Mouse (Mus musculus): ENCODE results near the gene Zscan20.
A peak's percentile ranks its signal among the peaks of the same experiment; 100 is the strongest.

Zscan20 gene

GRCm38 (mm10) chr4:128609925-128610402 is at the start of gene Zscan20:
TSS of gene Zscan20 (minus strand) at chr4:128610098.
- ATAC-seq (ENCODE audit: low TSS enrichment) = peak; percentile 94

GRCm38 (mm10) chr4:128655446-128655845 is 45.5 kb upstream of the Zscan20 start:
- no peak for ATAC-seq (ENCODE audit: low TSS enrichment)

GRCm38 (mm10) chr4:128654505-128655381 is 44.8 kb upstream of the Zscan20 start, which contains the start of gene Phc2:
TSS of gene Phc2 (plus strand) at chr4:128654702.
- peak; percentile 94 for ATAC-seq (ENCODE audit: low TSS enrichment)

GRCm38 (mm10) chr4:128652584-128653298 is 42.8 kb upstream of the Zscan20 start:
- no peak for ATAC-seq (ENCODE audit: low TSS enrichment)

- no peak for ATAC-seq (ENCODE audit: low TSS enrichment)
Measured at GRCm38 (mm10) chr4:128651530-128651929, 41.6 kb upstream of the Zscan20 start.

GRCm38 (mm10) chr4:128648567-128649255 is 38.8 kb upstream of the Zscan20 start:
- ATAC-seq (ENCODE audit: low TSS enrichment) = no peak

- no peak for ATAC-seq (ENCODE audit: low TSS enrichment)
Measured at GRCm38 (mm10) chr4:128646762-128647161, 36.9 kb upstream of the Zscan20 start.

- no peak for ATAC-seq (ENCODE audit: low TSS enrichment)
Measured at GRCm38 (mm10) chr4:128645896-128646295, 36.0 kb upstream of the Zscan20 start.

- no peak for ATAC-seq (ENCODE audit: low TSS enrichment)
Measured at GRCm38 (mm10) chr4:128641766-128642717, 32.1 kb upstream of the Zscan20 start.

GRCm38 (mm10) chr4:128638265-128638923 is 28.5 kb upstream of the Zscan20 start:
- no peak for ATAC-seq (ENCODE audit: low TSS enrichment)

GRCm38 (mm10) chr4:128637250-128637649 is 27.4 kb upstream of the Zscan20 start:
- no peak for ATAC-seq (ENCODE audit: low TSS enrichment)

- no peak for ATAC-seq (ENCODE audit: low TSS enrichment)
Measured at GRCm38 (mm10) chr4:128635894-128636585, 26.1 kb upstream of the Zscan20 start.

- no peak for ATAC-seq (ENCODE audit: low TSS enrichment)
Measured at GRCm38 (mm10) chr4:128635451-128635850, 25.6 kb upstream of the Zscan20 start.

- ATAC-seq (ENCODE audit: low TSS enrichment) = no peak
Measured at GRCm38 (mm10) chr4:128621109-128621508, 11.2 kb upstream of the Zscan20 start.

GRCm38 (mm10) chr4:128620572-128620971 is 10.7 kb upstream of the Zscan20 start:
- ATAC-seq (ENCODE audit: low TSS enrichment) = no peak

- ATAC-seq (ENCODE audit: low TSS enrichment) = no peak
Measured at GRCm38 (mm10) chr4:128618963-128619362, 9.1 kb upstream of the Zscan20 start.

- no peak for ATAC-seq (ENCODE audit: low TSS enrichment)
Measured at GRCm38 (mm10) chr4:128618246-128618911, 8.5 kb upstream of the Zscan20 start, which contains the start of gene Tlr12. TSS of gene Tlr12 (minus strand) at chr4:128618619.

- ATAC-seq (ENCODE audit: low TSS enrichment) = no peak
Measured at GRCm38 (mm10) chr4:128617363-128618120, 7.6 kb upstream of the Zscan20 start.

Measured in frontal cortex, adult (tissue).